Mouse (Mus musculus): ENCODE results near the gene Plekho1. TPM values are rescaled to one million over a fixed set of nuclear protein-coding genes. Genes with fewer than 3 reads are reported as not detected.
"Not testable (repeated sequence)": the region's sequence is repeated elsewhere in the genome, so short reads cannot be mapped to it uniquely, and the experiment has no call there.

Gene Plekho1
- polyA plus RNA-seq, 1 experiment from 2014 or later: 82.2 TPM

DNA sequence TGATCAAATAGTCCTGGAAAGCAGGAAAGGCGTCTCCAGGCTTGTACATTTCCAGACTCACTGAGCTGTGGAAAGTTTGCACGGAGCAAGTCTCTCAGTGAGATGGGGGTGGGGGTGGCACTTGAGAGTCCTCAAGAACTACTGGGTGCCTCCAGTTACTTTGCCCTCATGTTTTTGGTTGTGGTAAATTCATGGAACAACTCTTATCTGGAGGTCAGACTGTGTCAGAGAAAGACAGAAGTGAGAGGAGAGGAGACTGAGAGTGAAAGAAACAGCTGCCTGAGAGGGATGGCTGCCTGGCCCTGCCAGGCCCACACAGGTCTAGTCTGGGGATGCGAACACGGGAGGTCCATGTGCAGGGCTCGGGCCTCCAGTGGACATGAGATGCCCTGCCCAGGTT is 40.5 kb downstream of the Plekho1 start:
- H3K9me3 ChIP-seq (replicated peaks; ENCODE audit: control insufficient read depth, low read length): no peaks in the 10 kb centered on the region
- no peaks in the 10 kb centered on the region for H3K27me3 ChIP-seq (ENCODE audit: control insufficient read depth, insufficient read depth, low read length)
- WGBS (ENCODE audit: insufficient replicate concordance): 77% methylated on average over 5 of the region's 5 CpGs
- H3K9ac ChIP-seq (ENCODE audit: low read depth, low read length): no peak overlapping the region
- 0 out of 2 replicates have a peak overlapping the region, but pooled peaks have one; percentile 12 for H3K27ac ChIP-seq (ENCODE audit: low read depth, low read length)
- no peak overlapping the region for H3K4me2 ChIP-seq
- peaks cover 17% of the 10 kb centered on the region for H3K4me1 ChIP-seq (ENCODE audit: control insufficient read depth, insufficient read depth, low read length)
- no peaks in the 10 kb centered on the region for H3K36me3 ChIP-seq (ENCODE audit: control insufficient read depth, insufficient read depth, low read length)
- ATAC-seq (replicated peaks; ENCODE audit: insufficient number of reproducible peaks, low FRiP score, low TSS enrichment): no peak
- no peak overlapping the region for H3K4me3 ChIP-seq (ENCODE audit: low read depth, low read length)

DNA sequence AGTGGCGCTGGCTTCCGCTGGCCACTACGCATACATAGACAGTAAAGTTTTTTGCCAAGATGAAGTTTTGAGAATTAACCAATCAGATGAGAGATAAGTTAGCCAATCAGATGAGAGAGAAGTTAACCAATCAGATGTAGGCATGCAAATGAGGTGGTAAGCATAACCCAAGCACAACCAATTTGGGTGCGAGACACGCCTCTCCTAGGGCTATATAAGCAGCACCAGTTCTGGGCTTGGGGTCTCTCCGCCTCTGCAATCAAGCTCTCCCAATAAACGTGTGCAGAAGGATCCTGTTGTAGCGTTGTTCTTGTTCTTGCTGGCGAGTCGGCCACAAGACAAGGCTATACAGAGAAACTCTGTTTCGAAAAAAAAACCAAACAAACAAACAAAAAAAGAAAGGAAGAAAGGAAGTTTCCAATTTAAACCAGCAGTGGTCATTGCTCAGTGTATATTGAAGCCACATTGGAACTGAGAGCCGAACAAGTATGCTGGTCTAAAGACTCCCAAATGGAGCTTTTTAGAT is 41.1 kb downstream of the Plekho1 start:
- H3K4me2 ChIP-seq; H3K4me3 ChIP-seq (ENCODE audit: low read depth, low read length); H3K27me3 ChIP-seq (ENCODE audit: control insufficient read depth, insufficient read depth, low read length); H3K36me3 ChIP-seq (ENCODE audit: control insufficient read depth, insufficient read depth, low read length); H3K27ac ChIP-seq (ENCODE audit: low read depth, low read length); H3K9ac ChIP-seq (ENCODE audit: low read depth, low read length); H3K9me3 ChIP-seq (replicated peaks; ENCODE audit: control insufficient read depth, low read length); ATAC-seq (replicated peaks; ENCODE audit: insufficient number of reproducible peaks, low FRiP score, low TSS enrichment): not testable (repeated sequence)
- H3K4me1 ChIP-seq (ENCODE audit: control insufficient read depth, insufficient read depth, low read length): peaks cover 17% of the 10 kb centered on the region
- 90% methylated on average over 12 of the region's 12 CpGs for WGBS (ENCODE audit: insufficient replicate concordance)

DNA sequence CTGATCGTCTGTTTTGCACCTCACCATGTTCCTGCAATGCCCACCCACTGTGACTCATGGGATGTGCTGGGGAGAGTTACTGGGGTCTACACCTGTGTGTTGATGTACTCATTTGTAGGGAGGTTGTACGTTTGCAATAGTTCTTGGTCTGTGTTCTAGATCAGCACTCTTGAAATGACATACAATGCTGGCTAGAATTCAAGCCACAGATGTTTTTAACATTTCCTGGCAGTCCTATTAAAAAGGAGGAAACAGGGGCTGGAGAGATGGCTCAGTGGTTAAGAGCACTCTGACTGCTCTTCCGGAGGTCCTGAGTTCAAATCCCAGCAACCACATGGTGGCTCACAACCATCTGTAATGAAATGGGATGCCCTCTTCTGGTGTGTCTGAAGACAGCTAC is 42.3 kb downstream of the Plekho1 start:
- Histone ChIP-seq H3K4me1 (ENCODE audit: control insufficient read depth, insufficient read depth, low read length) (peaks cover 14% of the 10 kb centered on the region), H3K9me3 (replicated peaks; ENCODE audit: control insufficient read depth, low read length) (no peaks in the 10 kb centered on the region), H3K4me3 (ENCODE audit: low read depth, low read length) (no peak overlapping the region), H3K27me3 (ENCODE audit: control insufficient read depth, insufficient read depth, low read length) (no peaks in the 10 kb centered on the region), H3K9ac (ENCODE audit: low read depth, low read length) (no peak overlapping the region), H3K27ac (ENCODE audit: low read depth, low read length) (no peak overlapping the region), H3K4me2 (no peak overlapping the region), H3K36me3 (ENCODE audit: control insufficient read depth, insufficient read depth, low read length) (no peaks in the 10 kb centered on the region)
- WGBS (ENCODE audit: insufficient replicate concordance): 82% methylated on average over 3 of the region's 3 CpGs
- ATAC-seq (replicated peaks; ENCODE audit: insufficient number of reproducible peaks, low FRiP score, low TSS enrichment): no peak

DNA sequence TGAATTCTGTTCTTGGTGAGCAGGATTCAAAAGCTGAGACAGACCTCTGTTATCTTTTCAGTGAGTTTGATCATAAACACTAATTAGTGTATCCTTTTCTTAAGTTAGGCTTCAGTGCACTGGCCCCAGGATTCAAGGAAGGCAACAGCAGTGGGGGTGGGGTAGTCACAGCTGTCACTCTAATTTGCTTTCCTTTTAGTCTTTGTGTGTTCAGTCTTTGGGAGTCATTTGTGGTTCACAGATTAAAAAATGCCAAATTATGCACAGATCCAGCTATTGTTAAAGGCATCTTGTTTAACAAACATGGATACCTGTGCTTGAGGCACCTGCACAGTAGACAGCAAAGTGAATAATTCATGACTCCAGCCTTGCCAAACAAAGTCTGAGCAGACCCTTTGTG is 42.8 kb downstream of the Plekho1 start:
- no peak overlapping the region for H3K27ac ChIP-seq (ENCODE audit: low read depth, low read length)
- ATAC-seq (replicated peaks; ENCODE audit: insufficient number of reproducible peaks, low FRiP score, low TSS enrichment): no peak

DNA sequence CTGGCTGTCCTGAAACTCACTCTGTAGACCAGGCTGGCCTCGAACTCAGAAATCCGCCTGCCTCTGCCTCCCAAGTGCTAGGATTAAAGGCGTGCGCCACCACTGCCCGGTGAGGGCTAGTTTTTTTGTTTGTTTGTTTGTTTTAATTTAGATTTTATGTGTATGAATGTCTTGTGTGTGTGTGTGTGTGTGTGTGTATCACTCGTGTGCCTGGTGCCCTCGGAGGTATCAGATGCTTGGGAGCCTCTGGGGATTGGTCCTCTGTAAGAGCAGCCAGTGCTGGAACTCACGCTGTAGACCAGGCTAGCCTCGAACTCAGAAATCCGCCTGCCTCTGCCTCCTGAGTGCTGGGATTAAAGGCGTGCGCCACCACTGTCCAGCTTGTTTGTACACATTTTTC is 44.2 kb downstream of the Plekho1 start:
- not testable (repeated sequence) for H3K36me3 ChIP-seq (ENCODE audit: control insufficient read depth, insufficient read depth, low read length); H3K27me3 ChIP-seq (ENCODE audit: control insufficient read depth, insufficient read depth, low read length); ATAC-seq (replicated peaks; ENCODE audit: insufficient number of reproducible peaks, low FRiP score, low TSS enrichment); H3K4me1 ChIP-seq (ENCODE audit: control insufficient read depth, insufficient read depth, low read length); H3K9me3 ChIP-seq (replicated peaks; ENCODE audit: control insufficient read depth, low read length)
- Histone ChIP-seq H3K27ac (ENCODE audit: low read depth, low read length) (peak overlapping the region; percentile 96), H3K4me2 (peak overlapping the region; percentile 71), H3K9ac (ENCODE audit: low read depth, low read length) (peak overlapping the region; percentile 83), H3K4me3 (ENCODE audit: low read depth, low read length) (peak overlapping the region; percentile 56)
- WGBS (ENCODE audit: insufficient replicate concordance): 60% methylated on average over 12 of the region's 12 CpGs

More for the DNA sequence above, 42.8 kb downstream of the Plekho1 start:
- Histone ChIP-seq H3K9me3 (replicated peaks; ENCODE audit: control insufficient read depth, low read length) (no peaks in the 10 kb centered on the region), H3K36me3 (ENCODE audit: control insufficient read depth, insufficient read depth, low read length) (no peaks in the 10 kb centered on the region), H3K4me3 (ENCODE audit: low read depth, low read length) (no peak overlapping the region), H3K27me3 (ENCODE audit: control insufficient read depth, insufficient read depth, low read length) (no peaks in the 10 kb centered on the region), H3K4me1 (ENCODE audit: control insufficient read depth, insufficient read depth, low read length) (peaks cover 13% of the 10 kb centered on the region), H3K4me2 (no peak overlapping the region), H3K9ac (ENCODE audit: low read depth, low read length) (no peak overlapping the region)

DNA sequence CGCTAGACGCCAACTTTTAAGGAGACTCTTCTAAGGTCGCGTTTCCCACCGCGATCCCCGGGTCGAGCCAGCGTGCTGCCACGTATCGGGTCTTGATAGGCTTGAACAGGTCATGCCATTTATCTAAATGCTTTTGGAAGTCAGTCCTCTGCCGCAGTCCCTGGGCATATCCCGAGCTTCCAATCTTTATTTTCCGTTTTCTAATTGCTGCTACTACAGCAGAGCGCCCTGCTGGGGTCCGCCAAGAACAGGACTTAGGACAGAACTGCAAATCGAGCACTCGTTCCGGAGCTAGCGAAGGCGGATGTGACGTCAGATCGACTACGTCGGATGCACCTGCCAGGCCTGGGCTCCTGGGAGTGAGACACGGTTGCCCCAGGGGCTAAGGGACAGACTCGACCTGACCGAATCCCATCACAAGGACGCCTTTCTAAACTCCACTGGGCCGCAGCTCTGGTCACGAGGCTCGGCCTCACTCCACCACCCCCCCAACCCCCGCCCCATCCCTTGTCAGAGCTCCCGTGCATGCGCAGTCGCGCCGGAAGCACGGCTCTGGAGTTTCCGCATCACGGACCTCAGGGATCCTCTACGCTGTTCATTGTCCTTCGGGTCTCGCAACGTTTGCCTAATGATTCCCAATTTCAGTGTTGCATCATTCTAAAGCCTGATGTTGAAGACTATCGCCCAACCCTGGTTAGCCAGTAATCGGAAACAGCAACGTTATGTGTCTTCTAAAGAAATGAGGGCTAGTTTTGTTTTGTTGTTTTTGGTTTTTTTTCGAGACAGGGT is 44.8 kb downstream of the Plekho1 start:
- Histone ChIP-seq H3K9me3 (replicated peaks; ENCODE audit: control insufficient read depth, low read length) (no peaks in the 10 kb centered on the region), H3K27ac (ENCODE audit: low read depth, low read length) (peak overlapping the region; percentile 96), H3K4me2 (peak overlapping the region; percentile 71), H3K27me3 (ENCODE audit: control insufficient read depth, insufficient read depth, low read length) (no peaks in the 10 kb centered on the region), H3K9ac (ENCODE audit: low read depth, low read length) (peak overlapping the region; percentile 83), H3K4me1 (ENCODE audit: control insufficient read depth, insufficient read depth, low read length) (0 out of 2 replicates have a peak, but pooled peaks cover 2% of the 10 kb centered on the region), H3K4me3 (ENCODE audit: low read depth, low read length) (peak overlapping the region; percentile 56), H3K36me3 (ENCODE audit: control insufficient read depth, insufficient read depth, low read length) (peaks cover 4% of the 10 kb centered on the region; the same call in 1 of the 2 replicates)
- 2% methylated on average over 49 of the region's 49 CpGs for WGBS (ENCODE audit: insufficient replicate concordance)
- peak; percentile 87 for ATAC-seq (replicated peaks; ENCODE audit: insufficient number of reproducible peaks, low FRiP score, low TSS enrichment)

DNA sequence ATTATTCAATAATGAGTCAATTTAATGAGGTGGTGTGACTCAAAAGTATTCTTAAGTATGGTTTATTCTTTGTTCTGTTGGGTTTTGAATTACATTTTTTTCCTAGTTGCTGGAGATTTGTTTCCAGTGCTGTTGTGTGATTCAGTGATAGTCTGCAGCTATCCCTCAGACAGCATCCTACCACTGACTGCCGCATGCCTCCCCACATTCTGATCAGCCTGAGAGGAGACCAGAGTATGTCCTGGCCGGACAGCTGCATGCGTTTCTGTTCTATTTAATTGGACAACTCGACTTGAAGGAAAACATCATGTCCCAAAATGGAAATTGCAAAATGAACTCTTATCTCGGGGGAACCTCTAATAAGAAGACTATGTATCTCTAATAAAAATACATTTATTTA is 47.5 kb downstream of the Plekho1 start:
- H3K9me3 ChIP-seq (replicated peaks; ENCODE audit: control insufficient read depth, low read length): no peaks in the 10 kb centered on the region
- WGBS (ENCODE audit: insufficient replicate concordance): 85% methylated on average over 5 of the region's 5 CpGs

DNA sequence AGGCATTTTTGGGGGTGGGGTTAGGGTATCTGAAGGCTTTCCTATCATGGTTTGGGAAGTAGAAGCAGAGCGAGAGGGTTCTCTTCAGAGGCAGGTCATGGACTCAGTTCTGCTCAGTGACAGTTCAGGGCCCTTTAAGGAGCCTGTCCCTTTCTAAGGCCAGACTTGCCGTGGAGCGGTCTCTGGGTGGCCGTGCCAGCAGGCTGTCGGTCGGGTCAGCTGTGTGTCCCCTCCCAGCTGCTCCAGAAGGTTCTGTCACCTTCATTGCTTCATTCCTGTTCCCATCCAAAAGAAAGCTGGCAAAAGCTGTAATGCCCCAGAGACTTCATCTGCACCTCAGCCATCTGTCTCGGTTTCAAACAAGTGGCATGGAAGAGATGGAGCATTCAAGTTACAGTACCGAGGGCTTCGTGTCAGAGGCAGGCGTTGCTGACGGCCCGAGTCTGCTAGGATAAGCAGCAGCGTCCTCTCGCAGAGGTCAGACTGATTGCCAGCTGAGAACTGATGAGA is 50.0 kb downstream of the Plekho1 start:
- 62% methylated on average over 14 of the region's 14 CpGs for WGBS (ENCODE audit: insufficient replicate concordance)
- Histone ChIP-seq H3K4me1 (ENCODE audit: control insufficient read depth, insufficient read depth, low read length) (0 out of 2 replicates have a peak, but pooled peaks cover 3% of the 10 kb centered on the region), H3K4me2 (no peak overlapping the region), H3K9me3 (replicated peaks; ENCODE audit: control insufficient read depth, low read length) (no peaks in the 10 kb centered on the region), H3K9ac (ENCODE audit: low read depth, low read length) (no peak overlapping the region), H3K27me3 (ENCODE audit: control insufficient read depth, insufficient read depth, low read length) (no peaks in the 10 kb centered on the region), H3K4me3 (ENCODE audit: low read depth, low read length) (no peak overlapping the region), H3K27ac (ENCODE audit: low read depth, low read length) (no peak overlapping the region), H3K36me3 (ENCODE audit: control insufficient read depth, insufficient read depth, low read length) (peaks cover 26% of the 10 kb centered on the region)
- no peak for ATAC-seq (replicated peaks; ENCODE audit: insufficient number of reproducible peaks, low FRiP score, low TSS enrichment)

More for the DNA sequence above, 47.5 kb downstream of the Plekho1 start:
- no peak overlapping the region for H3K27ac ChIP-seq (ENCODE audit: low read depth, low read length)
- H3K9ac ChIP-seq (ENCODE audit: low read depth, low read length): no peak overlapping the region
- H3K4me3 ChIP-seq (ENCODE audit: low read depth, low read length): no peak overlapping the region
- no peaks in the 10 kb centered on the region for H3K27me3 ChIP-seq (ENCODE audit: control insufficient read depth, insufficient read depth, low read length)
- no peak overlapping the region for H3K4me2 ChIP-seq
- ATAC-seq (replicated peaks; ENCODE audit: insufficient number of reproducible peaks, low FRiP score, low TSS enrichment): no peak
- H3K36me3 ChIP-seq (ENCODE audit: control insufficient read depth, insufficient read depth, low read length): peaks cover 10% of the 10 kb centered on the region
- 0 out of 2 replicates have a peak, but pooled peaks cover 3% of the 10 kb centered on the region for H3K4me1 ChIP-seq (ENCODE audit: control insufficient read depth, insufficient read depth, low read length)
